Mouse (Mus musculus) urinary bladder, adult 2 months (tissue): Measurements from ENCODE around the gene Il11ra1. TPM values are rescaled to one million over a fixed set of nuclear protein-coding genes. Genes with fewer than 3 reads are reported as not detected.
"Not testable (repeated sequence)": the region's sequence is repeated elsewhere in the genome, so short reads cannot be mapped to it uniquely, and the experiment has no call there.

Experiments used
- DNase-seq: peaks from one replicate; pipeline ENCODE4 v3.0.0; 2022; ENCODE audit warnings: low spot score
- polyA plus RNA-seq: library from polyadenylated mRNA; depleted of rRNA; stranded (reverse); fragments of >200 nt; gene quantifications from 2 replicates; pipeline ENCODE4 v1.2.3, GENCODE M21; 2012

Gene Il11ra1
- polyA plus RNA-seq, 1 experiment: 78.3 TPM

GRCm38 (mm10) chr4:41679291-41679690 is 20.5 kb upstream of the Il11ra1 start:
- no peak for DNase-seq

- no peak for DNase-seq
Measured at GRCm38 (mm10) chr4:41681176-41681575, 18.6 kb upstream of the Il11ra1 start.

- no peak for DNase-seq
Measured at GRCm38 (mm10) chr4:41681947-41682346, 17.8 kb upstream of the Il11ra1 start.

- DNase-seq: no peak
Measured at GRCm38 (mm10) chr4:41682789-41683188, 17.0 kb upstream of the Il11ra1 start.

GRCm38 (mm10) chr4:41683303-41683702 is 16.5 kb upstream of the Il11ra1 start:
- not testable (repeated sequence) for DNase-seq

GRCm38 (mm10) chr4:41684131-41684930 is 15.5 kb upstream of the Il11ra1 start:
- not testable (repeated sequence) for DNase-seq

GRCm38 (mm10) chr4:41684931-41685453 is 14.8 kb upstream of the Il11ra1 start:
- not testable (repeated sequence) for DNase-seq

GRCm38 (mm10) chr4:41685882-41686492 is 13.8 kb upstream of the Il11ra1 start:
- not testable (repeated sequence) for DNase-seq

- not testable (repeated sequence) for DNase-seq
Measured at GRCm38 (mm10) chr4:41688562-41688961, 11.2 kb upstream of the Il11ra1 start.

GRCm38 (mm10) chr4:41690014-41690413 is 9.8 kb upstream of the Il11ra1 start:
- DNase-seq: not testable (repeated sequence)

GRCm38 (mm10) chr4:41693511-41693910 is 6.3 kb upstream of the Il11ra1 start:
- not testable (repeated sequence) for DNase-seq

- not testable (repeated sequence) for DNase-seq
Measured at GRCm38 (mm10) chr4:41695800-41696199, 4.0 kb upstream of the Il11ra1 start.

- not testable (repeated sequence) for DNase-seq
Measured at GRCm38 (mm10) chr4:41696452-41696851, 3.3 kb upstream of the Il11ra1 start.

- DNase-seq: peak; percentile 78
Measured at GRCm38 (mm10) chr4:41696930-41697841, 2.6 kb upstream of the Il11ra1 start, which contains the start of gene Cntfr. Gene Cntfr, minus strand, starts transcription at chr4:41697089.

GRCm38 (mm10) chr4:41698421-41699016 is 1.3 kb upstream of the Il11ra1 start:
- not testable (repeated sequence) for DNase-seq

- DNase-seq: not testable (repeated sequence)
Measured at GRCm38 (mm10) chr4:41700224-41700623, 435 bp downstream of the Il11ra1 start.

GRCm38 (mm10) chr4:41702226-41702625 is 2.4 kb downstream of the Il11ra1 start:
- DNase-seq: not testable (repeated sequence)

- no peak for DNase-seq
Measured at GRCm38 (mm10) chr4:41704651-41705050, 4.9 kb downstream of the Il11ra1 start.

- DNase-seq: no peak
Measured at GRCm38 (mm10) chr4:41705922-41706754, 6.3 kb downstream of the Il11ra1 start.

- DNase-seq: no peak
Measured at GRCm38 (mm10) chr4:41707011-41707535, 7.3 kb downstream of the Il11ra1 start.
